Mouse (Mus musculus): Measurements from ENCODE around the gene Lmo2.

DNA sequence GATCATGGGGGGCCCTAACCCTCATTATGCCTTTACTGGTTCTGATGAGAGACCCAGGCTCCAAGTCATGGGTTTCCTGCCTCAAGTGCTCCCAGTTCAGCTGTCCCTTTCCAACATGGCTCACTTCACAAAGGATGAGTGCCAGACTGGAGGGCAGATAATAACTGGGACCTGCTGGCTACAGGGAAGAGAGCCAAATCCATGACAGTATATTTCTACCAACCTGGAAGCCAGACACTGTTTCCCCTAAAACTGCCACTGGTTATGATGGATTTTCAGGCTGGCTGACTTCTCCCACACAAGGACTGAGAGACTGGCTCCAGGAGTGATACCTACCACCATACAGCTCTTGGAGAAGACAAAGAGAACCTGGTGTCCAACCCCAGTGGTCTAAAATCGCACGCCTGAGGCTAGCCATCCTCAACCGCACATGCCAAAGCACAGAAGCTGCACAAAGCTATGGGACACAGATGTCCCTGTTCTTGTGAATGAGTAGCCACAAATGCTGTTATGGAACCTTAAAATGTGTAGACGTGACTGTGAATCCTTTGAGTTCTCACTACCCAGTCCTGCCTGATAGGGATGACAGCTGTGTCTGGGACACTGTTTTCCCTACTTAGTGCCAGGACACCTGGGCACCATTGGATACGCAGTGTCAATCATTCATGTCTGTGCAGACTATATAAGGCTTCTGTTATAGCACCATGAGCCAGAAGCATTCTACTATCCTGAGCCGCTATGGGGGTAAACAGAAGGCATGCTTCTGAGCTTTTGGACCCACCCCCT, 4.5 kb upstream of the Lmo2 start:
- TF ChIP-seq CTCF (IDR thresholded peaks at IDR 0.05; ENCODE audit: low read depth, low read length) = no peak
- TF ChIP-seq POLR2A (IDR thresholded peaks at IDR 0.05; ENCODE audit: extremely low read depth, insufficient read depth, low read length) = no peak
